Mouse (Mus musculus) limb, embryonic 14.5 days (tissue): ENCODE data around the gene Gm21992. TPM values are rescaled to one million over a fixed set of nuclear protein-coding genes. Genes with fewer than 3 reads are reported as not detected.

Source experiments
- ATAC-seq: fragments of 200-750 bp; cut with Nextera tagmentation; 2 replicates; pipeline ENCODE4 v1.8.0; 2017; ENCODE audit warnings: low read depth, moderate number of reproducible peaks, moderate TSS enrichment; ENCODE audit not compliant: low FRiP score
- DNase-seq: peaks from one replicate; pipeline ENCODE4 v3.0.0-alpha.2; 2015; ENCODE audit warnings: low spot score
- H3K27ac ChIP-seq: fragments of 300-500 bp; sonication (generic); replicated peaks from 2 replicates; pipeline ENCODE4 v1.5.1; 2014; ENCODE audit warnings: low read depth, mild to moderate bottlenecking, low read length, moderate library complexity, mixed read lengths
- H3K27me3 ChIP-seq: fragments of 300-500 bp; sonication (generic); 2 replicates; pipeline ENCODE4 v1.6.1; 2014; ENCODE audit warnings: low read length, mixed read lengths; ENCODE audit not compliant: control insufficient read depth, insufficient read depth
- H3K36me3 ChIP-seq: fragments of 300-500 bp; sonication (generic); 2 replicates; pipeline ENCODE4 v1.6.1; 2014; ENCODE audit warnings: mild to moderate bottlenecking, low read length, moderate library complexity, mixed read lengths; ENCODE audit not compliant: control insufficient read depth, insufficient read depth
- H3K4me1 ChIP-seq: fragments of 300-500 bp; sonication (generic); 2 replicates; pipeline ENCODE4 v1.6.1; 2014; ENCODE audit warnings: antibody characterized with exemption, low read length, mixed read lengths; ENCODE audit not compliant: control insufficient read depth, insufficient read depth
- H3K4me2 ChIP-seq: fragments of 300-500 bp; sonication (generic); replicated peaks from 2 replicates; pipeline ENCODE4 v1.6.1; 2014; ENCODE audit warnings: low read depth, mild to moderate bottlenecking, low read length, moderate library complexity; ENCODE audit not compliant: severe bottlenecking
- H3K4me3 ChIP-seq: fragments of 300-500 bp; sonication (generic); replicated peaks from 2 replicates; pipeline ENCODE4 v1.5.1; 2014; ENCODE audit warnings: low read length
- H3K9ac ChIP-seq: fragments of 300-500 bp; sonication (generic); 2 replicates; pipeline ENCODE4 v1.6.1; 2014; ENCODE audit warnings: mild to moderate bottlenecking, low read depth, low read length, moderate library complexity; ENCODE audit not compliant: severe bottlenecking
- H3K9me3 ChIP-seq: fragments of 300-500 bp; sonication (generic); 2 replicates; pipeline ENCODE4 v1.6.1; 2016; ENCODE audit warnings: low read length; ENCODE audit not compliant: control insufficient read depth
- POLR2A ChIP-seq: fragments of 200-500 bp; IDR thresholded peaks from 2 replicates; pipeline ENCODE4 v1.8.0; 2012; ENCODE audit warnings: inconsistent platforms, mild to moderate bottlenecking, moderate library complexity, borderline replicate concordance; ENCODE audit not compliant: insufficient read depth, insufficient read length; ENCODE audit errors: extremely low read depth
- WGBS: fragments of 180-500 bp; shearing (Covaris S2); extraction: QIAGEN DNeasy Blood & Tissue Kit; methylation state at CpG from one replicate; pipeline ENCODE4 v1.1.7; 2014; 5-methylcytosine and 5-hydroxymethylcytosine counted together
- polyA plus RNA-seq, 2 experiments: library from polyadenylated mRNA; depleted of rRNA in 1 of 2; stranded (reverse) in 1 of 2; unstranded in 1 of 2; fragments of >200 nt; fragmentation: Nextera tagmentation in 1 of 2; extraction: Ambion mirVana in 1 of 2; gene quantifications; 2 replicates each; pipeline versions ENCODE4 v1.2.1 to v1.2.3; 2012 to 2014

Gm21992 gene
- polyA plus RNA-seq, 2 experiments, result 15.5 to 36.0 TPM

DNA sequence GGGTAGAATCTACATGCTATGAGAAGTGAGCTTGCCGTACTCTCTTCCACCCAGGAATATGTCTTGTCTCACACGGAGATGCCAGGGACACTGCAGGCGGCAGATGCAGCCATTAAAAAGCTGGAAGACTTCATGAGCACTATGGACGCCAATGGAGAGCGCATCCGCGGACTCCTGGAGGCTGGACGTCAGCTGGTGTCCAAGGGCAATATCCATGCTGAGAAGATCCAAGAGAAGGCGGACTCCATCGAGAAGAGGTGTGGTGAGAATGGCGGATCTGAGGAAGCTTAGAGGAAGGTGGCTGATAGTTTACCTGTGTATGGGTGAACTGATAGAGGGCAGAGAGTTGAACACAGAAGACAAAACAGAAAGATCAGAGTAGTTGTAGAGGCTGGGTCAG, 72.4 kb downstream of the Gm21992 start:
- DNase-seq, result no peak
- Histone ChIP-seq H3K27me3 (no peaks in the 10 kb centered on the region), H3K4me3 (no peak overlapping the region), H3K4me1 (no peaks in the 10 kb centered on the region), H3K27ac (no peak overlapping the region), H3K36me3 (peaks cover 4% of the 10 kb centered on the region; the same call in 1 of the 2 replicates), H3K9ac (no peak overlapping the region), H3K4me2 (no peak overlapping the region), H3K9me3 (no peaks in the 10 kb centered on the region)
- WGBS, result 91% methylated on average over 11 of the region's 11 CpGs
- ATAC-seq, result no peak
- TF ChIP-seq POLR2A, result no peak

DNA sequence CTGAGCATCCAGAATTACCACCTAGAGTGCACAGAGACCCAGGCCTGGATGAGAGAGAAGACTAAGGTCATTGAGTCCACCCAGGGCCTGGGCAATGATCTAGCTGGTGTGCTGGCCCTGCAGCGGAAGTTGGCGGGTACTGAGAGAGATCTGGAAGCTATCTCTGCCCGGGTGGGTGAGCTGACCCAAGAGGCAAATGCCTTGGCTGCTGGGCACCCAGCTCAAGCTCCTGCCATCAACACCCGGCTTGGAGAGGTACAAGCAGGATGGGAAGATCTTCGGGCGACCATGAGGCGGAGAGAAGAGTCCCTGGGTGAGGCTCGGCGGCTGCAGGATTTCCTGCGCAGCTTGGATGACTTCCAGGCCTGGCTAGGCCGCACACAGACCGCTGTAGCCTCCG, 73.5 kb downstream of the Gm21992 start:
- no peak for TF ChIP-seq POLR2A
- Histone ChIP-seq H3K4me2 (no peak overlapping the region), H3K4me3 (no peak overlapping the region), H3K36me3 (peaks cover 4% of the 10 kb centered on the region; the same call in 1 of the 2 replicates), H3K9me3 (no peaks in the 10 kb centered on the region), H3K9ac (no peak overlapping the region; the same call in 1 of the 2 replicates), H3K4me1 (no peaks in the 10 kb centered on the region), H3K27me3 (no peaks in the 10 kb centered on the region), H3K27ac (no peak overlapping the region)
- ATAC-seq (no peak), DNase-seq (no peak)
- WGBS, result 84% methylated on average over 13 of the region's 13 CpGs

DNA sequence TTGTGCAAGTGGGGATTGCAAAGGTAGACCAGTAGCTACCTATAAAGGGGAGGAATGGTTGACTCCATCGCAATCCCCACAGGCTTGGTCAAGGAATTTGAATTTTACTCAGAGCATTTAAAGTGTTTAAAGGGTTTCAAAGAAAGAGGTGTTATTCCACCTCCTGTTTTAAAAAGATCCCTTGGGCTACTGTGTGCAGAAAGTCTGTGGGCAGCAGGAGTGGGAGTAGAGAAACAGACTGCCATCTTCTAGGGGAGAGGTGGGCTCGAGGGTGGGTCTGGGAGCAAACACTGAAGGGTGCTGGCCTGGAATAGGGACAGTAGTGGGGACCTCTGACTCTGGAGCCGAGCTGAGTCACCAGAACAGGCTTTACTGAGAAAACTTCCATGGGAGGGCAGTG, 78.4 kb downstream of the Gm21992 start:
- Histone ChIP-seq H3K36me3 (peaks cover 1% of the 10 kb centered on the region; the same call in 1 of the 2 replicates), H3K4me2 (no peak overlapping the region), H3K27ac (no peak overlapping the region), H3K27me3 (no peaks in the 10 kb centered on the region), H3K9me3 (no peaks in the 10 kb centered on the region), H3K4me1 (no peaks in the 10 kb centered on the region), H3K9ac (no peak overlapping the region), H3K4me3 (no peak overlapping the region)
- ATAC-seq (no peak), DNase-seq (no peak)
- 79% methylated on average over 3 of the region's 3 CpGs for WGBS
- no peak for TF ChIP-seq POLR2A

DNA sequence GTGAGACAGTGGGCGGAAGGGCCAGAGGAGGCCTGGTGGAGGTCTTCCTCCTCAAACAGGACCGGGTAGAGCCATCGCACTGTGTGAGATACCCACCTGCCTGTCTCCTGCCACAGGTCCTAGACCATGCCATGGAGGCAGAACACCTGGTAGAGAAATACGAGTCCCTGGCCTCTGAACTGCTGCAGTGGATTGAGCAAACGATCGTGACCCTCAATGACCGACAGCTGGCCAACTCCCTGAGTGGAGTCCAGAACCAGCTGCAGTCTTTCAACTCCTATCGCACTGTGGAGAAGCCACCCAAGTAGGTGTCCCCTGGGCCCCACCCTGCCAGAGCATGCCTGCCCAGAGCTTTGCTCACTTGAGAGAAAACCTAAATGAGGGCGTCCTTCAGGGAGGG, 82.2 kb downstream of the Gm21992 start:
- H3K4me3 ChIP-seq, result no peak overlapping the region
- H3K9me3 ChIP-seq, result no peaks in the 10 kb centered on the region
- 79% methylated on average over 9 of the region's 9 CpGs for WGBS
- DNase-seq (no peak), ATAC-seq (no peak)
- no peaks in the 10 kb centered on the region for H3K27me3 ChIP-seq
- no peaks in the 10 kb centered on the region for H3K36me3 ChIP-seq
- H3K4me1 ChIP-seq, result no peaks in the 10 kb centered on the region
- no peak overlapping the region for H3K27ac ChIP-seq
- TF ChIP-seq POLR2A, result no peak
- H3K4me2 ChIP-seq, result no peak overlapping the region
- H3K9ac ChIP-seq, result no peak overlapping the region

DNA sequence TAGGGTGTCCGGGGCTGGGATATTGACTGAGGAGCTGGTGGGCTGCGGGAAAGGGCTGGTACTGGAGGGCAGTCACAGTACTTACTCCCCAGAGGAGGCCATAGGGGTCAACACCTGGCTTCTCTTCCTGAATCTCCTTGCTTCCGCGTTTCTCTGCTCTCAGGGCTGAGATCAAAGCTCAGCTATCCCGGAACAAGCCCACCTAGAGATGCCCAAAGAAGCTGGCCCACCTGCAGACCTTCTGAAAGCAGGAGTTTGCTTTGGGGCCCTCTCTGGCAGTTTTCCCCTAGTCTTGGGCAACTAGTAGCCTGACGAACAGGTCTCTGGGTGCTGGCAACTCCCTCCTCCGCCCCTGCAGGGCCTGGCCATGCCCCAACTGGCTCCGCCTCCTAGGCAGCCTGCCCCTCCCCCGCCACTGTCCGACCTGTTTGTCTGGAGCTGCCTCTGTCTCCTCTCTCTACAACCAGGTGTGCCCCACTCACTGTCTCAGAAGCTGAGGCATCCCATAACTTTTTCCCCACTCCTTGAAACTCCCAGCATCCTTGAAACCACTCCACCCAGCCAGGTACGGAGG, 90.7 kb downstream of the Gm21992 start:
- WGBS, result 18% methylated on average over 9 of the region's 11 CpGs
- no peak for TF ChIP-seq POLR2A
- ATAC-seq (no peak), DNase-seq (no peak)
- 0 out of 2 replicates have a peak overlapping the region, but pooled peaks have one; percentile 26 for H3K4me2 ChIP-seq
- H3K36me3 ChIP-seq, result no peaks in the 10 kb centered on the region
- H3K9me3 ChIP-seq, result no peaks in the 10 kb centered on the region
- 0 out of 2 replicates have a peak, but pooled peaks cover 4% of the 10 kb centered on the region for H3K4me1 ChIP-seq
- peak overlapping the region; percentile 11; the same call in 1 of the 2 replicates for H3K4me3 ChIP-seq
- peak overlapping the region; percentile 31; the same call in 1 of the 2 replicates for H3K9ac ChIP-seq
- no peaks in the 10 kb centered on the region for H3K27me3 ChIP-seq
- H3K27ac ChIP-seq, result no peak overlapping the region
